Mouse (Mus musculus): ENCODE measurements around the gene Olfr372. TPM values are rescaled to one million over a fixed set of nuclear protein-coding genes. Genes with fewer than 3 reads are reported as not detected.
"Not testable (repeated sequence)": the region's sequence is repeated elsewhere in the genome, so short reads cannot be mapped to it uniquely, and the experiment has no call there.

The Olfr372 gene
- total and polyA plus RNA-seq, 2 experiments from 2014 or later = not detected

DNA sequence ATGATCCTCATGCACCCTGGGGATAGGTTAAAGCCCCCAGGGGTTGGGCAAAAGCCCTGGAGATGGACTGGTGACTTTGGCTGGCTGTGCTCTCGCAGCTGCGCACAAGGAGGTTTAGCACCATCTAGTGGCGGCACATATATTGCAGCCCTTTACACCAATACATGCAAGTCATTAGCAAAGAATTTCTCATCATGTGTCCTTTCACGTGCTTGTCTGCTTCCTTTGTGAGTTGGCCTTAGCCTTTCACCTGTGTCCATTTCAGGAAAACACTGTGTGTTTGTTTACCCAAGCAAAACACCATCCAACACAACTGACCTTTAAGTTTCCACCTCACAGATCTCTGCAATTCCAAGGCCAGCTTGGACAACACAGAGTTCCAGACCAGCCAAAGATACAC, 8.1 kb upstream of the Olfr372 start:
- H3K27me3 ChIP-seq (ENCODE audit: insufficient read depth, low read length); ATAC-seq; H3K9me3 ChIP-seq (ENCODE audit: low read length); H3K4me3 ChIP-seq (ENCODE audit: low read length); H3K27ac ChIP-seq; H3K4me2 ChIP-seq (ENCODE audit: low read depth, low read length); DNase-seq (ENCODE audit: low spot score); H3K9ac ChIP-seq (replicated peaks; ENCODE audit: low read length); H3K36me3 ChIP-seq (ENCODE audit: insufficient read depth, low read length); H3K4me1 ChIP-seq (ENCODE audit: insufficient read depth, low read length): not testable (repeated sequence)
- TF ChIP-seq CTCF (IDR thresholded peaks at IDR 0.05; ENCODE audit: low read depth) = peak; percentile 48
- 29% methylated on average over 4 of the region's 4 CpGs for WGBS

DNA sequence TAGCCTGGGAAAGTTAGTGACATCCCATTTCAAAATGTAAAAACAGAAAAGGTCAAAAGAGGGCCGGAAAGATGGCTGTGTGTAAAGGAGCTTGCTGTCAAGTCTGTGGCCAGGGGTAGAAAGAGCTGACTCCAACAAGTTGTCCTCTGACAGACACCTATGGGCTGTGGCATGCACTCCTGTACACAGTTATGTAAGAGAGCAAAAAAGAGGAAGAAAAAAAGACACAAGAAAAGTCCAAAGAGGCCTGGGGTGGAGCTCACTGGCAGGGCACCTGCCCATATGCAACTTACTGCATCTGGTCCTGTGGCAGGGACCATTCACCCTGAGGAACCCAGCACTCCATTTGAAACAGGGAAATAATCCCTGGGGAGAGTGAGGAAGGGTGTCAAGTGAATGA, 1.5 kb downstream of the Olfr372 start:
- Histone ChIP-seq H3K27ac (no peak overlapping the region), H3K9ac (replicated peaks; ENCODE audit: low read length) (no peak overlapping the region), H3K27me3 (ENCODE audit: insufficient read depth, low read length) (no peaks in the 10 kb centered on the region), H3K4me1 (ENCODE audit: insufficient read depth, low read length) (no peaks in the 10 kb centered on the region), H3K4me3 (ENCODE audit: low read length) (no peak overlapping the region), H3K36me3 (ENCODE audit: insufficient read depth, low read length) (no peaks in the 10 kb centered on the region), H3K4me2 (ENCODE audit: low read depth, low read length) (no peak overlapping the region), H3K9me3 (ENCODE audit: low read length) (no peaks in the 10 kb centered on the region)
- ATAC-seq (no peak), DNase-seq (ENCODE audit: low spot score) (no peak)
- no peak for TF ChIP-seq CTCF (IDR thresholded peaks at IDR 0.05; ENCODE audit: low read depth)
- 79% methylated on average over 1 of the region's 1 CpGs for WGBS

DNA sequence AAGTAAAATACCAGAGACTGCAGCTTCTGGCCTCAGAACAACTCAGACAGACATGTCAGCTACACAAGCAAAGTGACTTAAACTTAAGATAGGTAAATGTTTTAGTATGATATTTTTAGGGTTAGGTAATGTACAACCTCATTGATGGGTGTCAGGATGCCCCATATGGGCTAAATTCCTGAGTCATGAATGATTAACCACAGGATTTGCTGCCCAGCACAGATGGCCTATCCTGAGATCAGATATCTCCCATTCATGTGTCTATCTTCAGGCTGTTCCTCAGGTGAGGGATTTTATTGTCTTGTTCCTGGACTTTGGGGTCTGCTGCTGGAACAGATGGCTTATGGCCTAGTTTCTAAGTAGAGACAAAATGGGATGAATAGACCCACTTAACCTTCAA, 13.6 kb downstream of the Olfr372 start:
- not testable (repeated sequence) for H3K9me3 ChIP-seq (ENCODE audit: low read length); H3K27ac ChIP-seq; H3K4me2 ChIP-seq (ENCODE audit: low read depth, low read length); H3K36me3 ChIP-seq (ENCODE audit: insufficient read depth, low read length); H3K27me3 ChIP-seq (ENCODE audit: insufficient read depth, low read length); DNase-seq (ENCODE audit: low spot score); H3K9ac ChIP-seq (replicated peaks; ENCODE audit: low read length); ATAC-seq; H3K4me3 ChIP-seq (ENCODE audit: low read length); H3K4me1 ChIP-seq (ENCODE audit: insufficient read depth, low read length)

DNA sequence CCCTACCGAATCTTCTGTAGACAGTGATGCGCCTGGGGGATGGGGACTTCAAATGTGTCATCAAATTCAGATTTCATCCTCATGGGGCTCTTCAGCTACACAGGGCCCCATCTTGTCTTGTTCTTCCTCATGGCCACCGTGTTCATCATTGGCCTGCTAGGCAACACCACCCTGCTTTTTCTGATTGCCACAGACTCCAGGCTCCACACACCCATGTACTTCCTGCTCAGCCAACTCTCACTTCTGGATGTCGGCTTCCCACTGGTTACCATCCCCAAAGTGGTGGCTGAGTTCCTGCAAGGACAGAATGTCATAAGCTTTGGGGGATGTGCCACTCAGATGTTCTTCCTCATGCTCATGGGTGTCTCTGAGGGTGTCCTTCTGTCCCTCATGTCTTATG, 16.6 kb downstream of the Olfr372 start:
- not testable (repeated sequence) for H3K27ac ChIP-seq; H3K4me1 ChIP-seq (ENCODE audit: insufficient read depth, low read length); H3K4me2 ChIP-seq (ENCODE audit: low read depth, low read length); H3K27me3 ChIP-seq (ENCODE audit: insufficient read depth, low read length); H3K36me3 ChIP-seq (ENCODE audit: insufficient read depth, low read length); ATAC-seq; H3K4me3 ChIP-seq (ENCODE audit: low read length); H3K9ac ChIP-seq (replicated peaks; ENCODE audit: low read length); H3K9me3 ChIP-seq (ENCODE audit: low read length); DNase-seq (ENCODE audit: low spot score)
- 93% methylated on average over 3 of the region's 4 CpGs for WGBS

DNA sequence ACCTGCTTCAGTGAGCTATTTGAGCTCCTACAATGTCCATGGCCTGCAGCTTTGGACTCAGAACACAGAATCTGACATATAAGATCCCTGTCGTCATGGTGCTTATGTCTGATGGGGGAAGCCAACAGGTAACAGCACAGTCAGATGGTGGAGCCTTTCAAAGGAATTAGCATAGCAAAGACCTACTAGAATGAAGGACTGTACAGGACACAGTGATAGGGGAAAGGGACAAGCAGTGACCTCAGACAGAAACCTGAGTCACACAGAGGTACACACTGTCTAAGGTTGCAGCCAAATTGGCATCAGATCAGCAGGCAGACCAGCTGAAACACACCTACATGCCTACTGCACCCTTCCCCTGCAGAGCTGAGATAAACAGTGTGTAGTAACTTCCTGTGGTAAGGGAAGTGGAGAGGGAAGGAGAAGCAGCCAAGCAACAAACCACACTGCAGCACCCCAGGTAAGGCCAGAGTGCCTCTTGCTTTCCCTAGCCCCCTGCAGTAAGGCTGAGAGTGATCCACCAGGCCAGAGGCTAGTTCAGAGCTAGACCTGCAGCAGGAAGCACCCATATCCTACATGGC, 25.9 kb downstream of the Olfr372 start:
- 100% methylated on average over 1 of the region's 1 CpGs for WGBS
- not testable (repeated sequence) for ATAC-seq; H3K36me3 ChIP-seq (ENCODE audit: insufficient read depth, low read length)

DNA sequence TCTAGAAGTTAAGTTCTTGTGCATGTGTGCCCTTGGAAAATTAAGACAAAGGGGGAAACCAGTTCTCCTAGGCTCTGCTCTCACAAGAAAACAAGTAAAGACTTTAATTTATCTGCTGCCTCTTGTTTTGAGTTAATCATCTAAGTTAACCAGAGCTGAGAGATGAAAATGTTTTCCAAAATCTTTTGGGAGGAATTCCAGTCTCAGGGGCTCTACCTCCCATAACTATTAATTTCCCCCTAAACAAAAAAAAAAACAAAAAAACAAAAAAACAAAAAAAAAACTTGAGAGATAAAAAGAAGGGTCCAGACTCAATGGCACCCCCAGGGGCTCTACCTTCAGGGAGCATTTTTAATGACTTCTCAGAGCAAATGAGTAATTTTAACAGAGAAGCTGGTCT, 41.9 kb downstream of the Olfr372 start, which contains the start of gene Olfr373:
Olfr373 (plus strand) TSS at position 301 of the 400 bp plus-strand sequence.
- not testable (repeated sequence) for H3K36me3 ChIP-seq (ENCODE audit: insufficient read depth, low read length); ATAC-seq; H3K27ac ChIP-seq; H3K4me3 ChIP-seq (ENCODE audit: low read length); H3K4me2 ChIP-seq (ENCODE audit: low read depth, low read length); H3K9ac ChIP-seq (replicated peaks; ENCODE audit: low read length); H3K27me3 ChIP-seq (ENCODE audit: insufficient read depth, low read length); DNase-seq (ENCODE audit: low spot score); H3K4me1 ChIP-seq (ENCODE audit: insufficient read depth, low read length); H3K9me3 ChIP-seq (ENCODE audit: low read length)

More for the DNA sequence above, 25.9 kb downstream of the Olfr372 start:
- not testable (repeated sequence) for H3K4me3 ChIP-seq (ENCODE audit: low read length); H3K4me1 ChIP-seq (ENCODE audit: insufficient read depth, low read length); DNase-seq (ENCODE audit: low spot score); H3K4me2 ChIP-seq (ENCODE audit: low read depth, low read length); H3K27me3 ChIP-seq (ENCODE audit: insufficient read depth, low read length); H3K9me3 ChIP-seq (ENCODE audit: low read length); H3K9ac ChIP-seq (replicated peaks; ENCODE audit: low read length); H3K27ac ChIP-seq

DNA sequence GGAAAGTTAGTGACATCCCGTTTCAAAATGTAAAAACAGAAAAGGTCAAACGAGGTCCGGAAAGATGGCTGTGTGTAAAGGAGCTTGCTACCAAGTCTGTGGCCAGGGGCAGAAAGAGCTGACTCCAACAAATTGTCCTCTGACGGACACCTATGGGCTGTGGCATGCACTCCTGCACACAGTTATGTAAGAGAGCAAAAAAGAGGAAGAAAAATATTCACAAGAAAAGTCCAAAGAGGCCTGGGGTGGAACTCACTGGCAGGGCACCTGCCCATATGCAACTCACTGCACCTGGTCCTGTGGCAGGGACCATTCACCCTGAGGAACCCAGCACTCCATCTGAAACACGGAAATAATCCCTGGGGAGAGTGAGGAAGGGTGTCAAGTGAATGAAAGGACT, 43.7 kb downstream of the Olfr372 start:
- Histone ChIP-seq H3K4me1 (ENCODE audit: insufficient read depth, low read length) (no peaks in the 10 kb centered on the region), H3K4me2 (ENCODE audit: low read depth, low read length) (no peak overlapping the region), H3K9me3 (ENCODE audit: low read length) (no peaks in the 10 kb centered on the region), H3K4me3 (ENCODE audit: low read length) (no peak overlapping the region), H3K27me3 (ENCODE audit: insufficient read depth, low read length) (no peaks in the 10 kb centered on the region), H3K36me3 (ENCODE audit: insufficient read depth, low read length) (no peaks in the 10 kb centered on the region), H3K9ac (replicated peaks; ENCODE audit: low read length) (no peak overlapping the region), H3K27ac (no peak overlapping the region)
- no peak for DNase-seq (ENCODE audit: low spot score)
- ATAC-seq = no peak
- no peak for TF ChIP-seq CTCF (IDR thresholded peaks at IDR 0.05; ENCODE audit: low read depth)
- WGBS = 67% methylated on average over 5 of the region's 5 CpGs

DNA sequence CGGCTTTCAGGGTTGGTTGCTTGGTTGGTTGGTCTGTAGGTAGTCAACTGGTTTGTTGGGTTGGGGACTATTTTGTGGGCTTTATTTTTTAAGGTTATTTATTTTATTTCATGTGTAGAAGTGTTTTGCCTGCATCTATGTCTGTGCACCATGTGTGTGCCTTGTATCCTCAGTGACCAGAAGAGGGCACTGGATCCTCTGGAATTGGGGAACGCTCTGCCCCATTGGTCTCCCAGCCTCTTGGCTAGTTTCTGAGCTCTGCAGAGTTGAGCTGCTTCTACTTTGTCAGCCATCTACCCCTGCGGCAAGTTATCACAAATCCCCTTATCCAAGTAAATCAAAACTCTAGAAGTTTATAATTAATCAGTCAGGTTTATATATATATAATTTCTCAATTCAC, 46.6 kb downstream of the Olfr372 start:
- H3K9ac ChIP-seq (replicated peaks; ENCODE audit: low read length); H3K4me1 ChIP-seq (ENCODE audit: insufficient read depth, low read length); H3K4me3 ChIP-seq (ENCODE audit: low read length); H3K4me2 ChIP-seq (ENCODE audit: low read depth, low read length); DNase-seq (ENCODE audit: low spot score); H3K27me3 ChIP-seq (ENCODE audit: insufficient read depth, low read length); H3K9me3 ChIP-seq (ENCODE audit: low read length); H3K36me3 ChIP-seq (ENCODE audit: insufficient read depth, low read length); ATAC-seq; H3K27ac ChIP-seq: not testable (repeated sequence)
- 85% methylated on average over 3 of the region's 3 CpGs for WGBS

DNA sequence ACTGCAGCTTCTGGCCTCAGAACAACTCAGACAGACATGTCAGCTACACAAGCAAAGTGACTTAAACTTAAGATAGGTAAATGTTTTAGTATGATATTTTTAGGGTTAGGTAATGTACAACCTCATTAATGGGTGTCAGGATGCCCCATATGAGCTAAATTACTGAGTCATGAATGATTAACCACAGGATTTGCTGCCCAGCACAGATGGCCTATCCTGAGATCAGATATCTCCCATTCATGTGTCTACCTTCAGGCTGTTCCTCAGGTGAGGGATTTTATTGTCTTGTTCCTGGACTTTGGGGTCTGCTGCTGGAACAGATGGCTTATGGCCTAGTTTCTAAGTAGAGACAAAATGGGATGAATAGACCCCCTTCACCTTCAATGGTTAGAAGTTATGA, 55.7 kb downstream of the Olfr372 start:
- H3K9ac ChIP-seq (replicated peaks; ENCODE audit: low read length); H3K27ac ChIP-seq; H3K36me3 ChIP-seq (ENCODE audit: insufficient read depth, low read length); H3K9me3 ChIP-seq (ENCODE audit: low read length); ATAC-seq; H3K4me2 ChIP-seq (ENCODE audit: low read depth, low read length); H3K4me3 ChIP-seq (ENCODE audit: low read length); H3K4me1 ChIP-seq (ENCODE audit: insufficient read depth, low read length); DNase-seq (ENCODE audit: low spot score); H3K27me3 ChIP-seq (ENCODE audit: insufficient read depth, low read length): not testable (repeated sequence)

DNA sequence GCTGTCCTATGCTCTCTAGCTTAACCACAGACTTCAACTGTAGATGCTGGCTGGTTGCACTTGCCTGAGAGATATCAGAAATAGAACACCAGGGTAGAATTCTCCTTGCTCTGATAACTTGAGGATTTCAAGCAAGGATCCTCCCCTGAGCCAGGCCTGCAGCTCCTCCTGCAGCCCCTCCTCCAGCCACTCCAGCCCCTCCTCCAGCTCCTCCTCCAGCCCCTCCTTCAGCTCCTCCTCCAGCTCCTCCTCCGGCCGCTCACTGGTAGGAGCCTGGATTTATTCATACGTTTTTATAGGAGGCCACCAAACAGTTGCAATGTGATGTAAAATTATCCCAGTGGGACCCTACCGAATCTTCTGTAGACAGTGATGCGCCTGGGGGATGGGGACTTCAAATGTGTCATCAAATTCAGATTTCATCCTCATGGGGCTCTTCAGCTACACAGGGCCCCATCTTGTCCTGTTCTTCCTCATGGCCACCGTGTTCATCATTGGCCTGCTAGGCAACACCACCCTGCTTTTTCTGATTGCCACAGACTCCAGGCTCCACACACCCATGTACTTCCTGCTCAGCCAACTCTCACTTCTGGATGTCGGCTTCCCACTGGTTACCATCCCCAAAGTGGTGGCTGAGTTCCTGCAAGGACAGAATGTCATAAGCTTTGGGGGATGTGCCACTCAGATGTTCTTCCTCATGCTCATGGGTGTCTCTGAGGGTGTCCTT, 58.5 kb downstream of the Olfr372 start:
- H3K9ac ChIP-seq (replicated peaks; ENCODE audit: low read length); ATAC-seq; H3K4me3 ChIP-seq (ENCODE audit: low read length); H3K27me3 ChIP-seq (ENCODE audit: insufficient read depth, low read length); H3K9me3 ChIP-seq (ENCODE audit: low read length); H3K4me2 ChIP-seq (ENCODE audit: low read depth, low read length); H3K36me3 ChIP-seq (ENCODE audit: insufficient read depth, low read length); H3K4me1 ChIP-seq (ENCODE audit: insufficient read depth, low read length); H3K27ac ChIP-seq: not testable (repeated sequence)
- DNase-seq (ENCODE audit: low spot score) = peak; percentile 5
- WGBS = 63% methylated on average over 6 of the region's 7 CpGs

Data from hindbrain, postnatal 0 days (tissue).